Mouse (Mus musculus) kidney, adult 8-10 months (tissue): ENCODE data around the gene Stum.

Experiments used
- DNase-seq, 2 experiments: peaks; one replicate each; pipeline ENCODE4 v3.0.0; 2022

The Stum gene

GRCm38 (mm10) chr1:180492777-180493176 lies 9.5 kb upstream of the Stum start:
- DNase-seq: no peak

DNA sequence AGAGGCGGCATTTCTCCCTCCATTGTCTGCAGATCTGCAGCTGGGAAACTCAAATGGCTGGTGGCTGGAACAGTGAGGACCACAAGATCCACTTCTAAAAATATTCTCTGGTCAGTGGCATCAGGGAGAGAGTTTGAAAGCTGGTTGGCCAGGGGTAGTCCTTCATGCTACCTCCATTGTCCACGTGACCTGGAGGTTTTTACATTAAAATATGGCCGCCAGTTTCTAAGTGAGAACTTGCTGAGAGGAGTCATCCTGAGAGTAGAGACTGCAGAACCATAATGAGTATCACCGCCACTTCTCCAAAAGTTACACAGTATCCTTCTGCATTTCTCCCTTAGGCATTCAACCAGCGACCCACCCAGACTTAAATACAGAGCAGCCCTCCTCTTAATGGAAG lies 2.0 kb upstream of the Stum start:
- no peak for DNase-seq

GRCm38 (mm10) chr1:180482840-180483398 lies 385 bp downstream of the Stum start:
- DNase-seq: no peak

DNA sequence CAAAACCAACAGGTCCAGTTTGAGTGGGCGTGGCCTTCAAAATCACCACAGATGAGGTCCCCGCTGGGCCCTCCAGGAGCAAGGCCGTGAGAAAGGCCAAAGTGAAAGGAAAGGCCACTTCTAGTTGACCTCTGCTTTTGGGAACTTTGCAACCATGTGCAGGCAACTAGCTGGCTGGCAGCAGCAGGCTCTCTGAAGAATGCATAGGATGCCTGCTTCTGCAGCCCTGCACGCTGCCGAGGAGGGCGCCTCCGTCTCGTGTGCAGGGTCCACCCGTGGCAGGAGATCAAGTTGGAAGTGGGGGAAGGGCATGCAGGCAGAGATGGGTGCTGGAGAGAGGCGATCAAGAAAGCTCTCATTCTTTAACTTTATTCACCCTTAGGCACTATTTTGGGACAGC lies 1.3 kb downstream of the Stum start:
- DNase-seq: no peak

DNA sequence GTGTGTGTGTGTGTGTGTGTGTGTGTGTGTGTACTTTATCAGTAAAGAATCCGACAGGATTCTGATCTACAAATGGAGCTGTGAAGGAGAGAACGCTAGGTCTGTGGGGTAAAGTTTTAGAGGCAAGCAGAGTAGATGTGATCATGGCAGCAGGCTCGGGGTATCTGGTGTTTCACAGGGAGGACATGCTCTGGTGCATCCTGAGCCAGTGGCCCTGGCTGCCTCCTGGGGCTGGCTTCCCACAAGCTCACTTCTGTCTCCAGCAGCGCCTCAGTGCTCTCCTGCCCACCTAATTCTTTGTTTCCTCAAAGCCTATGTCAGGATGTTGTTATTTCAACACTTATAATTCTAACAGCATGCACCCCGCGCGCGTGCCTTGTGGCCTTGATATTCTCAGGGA lies 2.0 kb downstream of the Stum start:
- DNase-seq: no peak

- DNase-seq: no peak
Measured at GRCm38 (mm10) chr1:180480325-180480724, 3.0 kb downstream of the Stum start.

DNA sequence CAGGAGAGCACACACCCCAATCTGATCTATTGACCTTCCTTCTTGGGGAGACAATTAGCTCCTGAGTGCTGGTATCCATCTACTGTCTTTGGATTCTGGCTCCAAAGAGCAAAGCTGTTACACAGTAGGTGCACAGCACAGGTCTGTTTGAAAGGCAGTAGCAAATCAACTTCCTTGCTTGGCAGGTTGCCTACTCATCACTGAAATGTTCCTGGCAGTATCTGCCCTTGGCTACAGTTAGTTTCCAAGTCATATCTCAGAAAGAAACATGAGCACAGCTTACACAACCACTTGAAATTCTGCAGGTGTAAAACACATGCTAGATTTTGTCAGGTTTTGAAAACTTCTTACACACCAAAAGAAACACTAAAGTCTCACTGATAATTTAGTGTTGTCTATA lies 9.7 kb downstream of the Stum start:
- DNase-seq: no peak

GRCm38 (mm10) chr1:180468004-180468403 lies 15.3 kb downstream of the Stum start:
- no peak for DNase-seq

GRCm38 (mm10) chr1:180465620-180466019 lies 17.7 kb downstream of the Stum start:
- DNase-seq: no peak

DNA sequence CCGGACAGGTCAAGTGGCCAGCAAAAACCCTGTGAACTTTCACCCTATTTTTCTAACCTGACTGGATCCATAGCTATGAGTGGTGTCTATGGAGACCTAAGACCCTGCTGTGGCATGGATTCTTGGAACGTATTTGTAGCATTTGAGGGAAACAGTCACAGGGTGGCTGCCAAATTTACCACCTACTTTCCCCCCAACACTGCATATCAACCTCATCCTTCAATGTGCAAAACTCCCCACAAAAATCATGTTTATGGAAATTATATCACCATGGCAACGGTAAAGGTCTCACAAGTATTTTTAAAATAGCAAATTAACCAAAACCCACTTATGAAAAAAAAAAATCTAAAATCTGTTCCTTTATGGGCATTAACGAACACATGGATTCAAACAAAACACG lies 18.9 kb downstream of the Stum start:
- no peak for DNase-seq

- DNase-seq: no peak
Measured at GRCm38 (mm10) chr1:180462983-180463475, 20.3 kb downstream of the Stum start.

DNA sequence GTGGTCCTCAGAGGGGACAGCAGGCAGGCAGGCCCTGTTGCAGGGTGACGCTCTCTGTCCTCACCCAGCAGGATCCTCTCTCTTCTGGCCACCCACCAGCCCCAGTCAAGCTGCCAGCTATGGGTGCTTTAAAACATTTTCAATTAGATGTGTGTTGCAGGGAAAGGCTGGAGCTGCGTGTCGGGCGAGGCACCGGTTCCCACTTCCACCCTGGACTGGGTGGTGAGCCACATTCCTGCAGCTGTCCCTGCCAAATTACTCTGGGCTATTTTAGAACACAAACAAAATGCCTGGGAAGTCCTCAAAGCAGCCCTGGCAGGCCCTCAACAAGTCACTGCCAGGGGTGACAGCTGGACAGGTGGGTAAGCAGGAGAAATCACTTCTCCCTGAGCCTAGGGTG lies 20.9 kb downstream of the Stum start:
- no peak for DNase-seq

DNA sequence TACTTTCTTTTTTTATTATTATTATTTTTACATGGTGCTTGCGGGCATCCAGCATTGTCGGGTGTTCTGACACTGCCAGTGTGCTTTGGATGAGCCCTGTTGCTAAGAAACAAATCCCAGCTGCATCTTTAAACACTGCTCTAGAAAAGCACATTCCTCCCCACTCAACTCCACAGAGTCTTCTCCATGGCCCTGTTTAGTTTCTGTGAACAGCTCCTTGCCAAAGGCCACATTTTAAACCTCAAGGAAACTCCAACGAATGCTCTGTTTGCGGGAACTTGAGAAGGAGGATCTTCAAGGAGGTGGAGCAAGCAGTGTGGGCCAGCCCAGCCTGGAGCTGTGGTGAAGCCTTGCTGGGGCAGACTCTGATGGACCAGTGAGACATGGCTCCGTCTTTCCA lies 22.6 kb downstream of the Stum start:
- DNase-seq: no peak

- no peak for DNase-seq
Measured at GRCm38 (mm10) chr1:180458680-180459079, 24.6 kb downstream of the Stum start.

DNA sequence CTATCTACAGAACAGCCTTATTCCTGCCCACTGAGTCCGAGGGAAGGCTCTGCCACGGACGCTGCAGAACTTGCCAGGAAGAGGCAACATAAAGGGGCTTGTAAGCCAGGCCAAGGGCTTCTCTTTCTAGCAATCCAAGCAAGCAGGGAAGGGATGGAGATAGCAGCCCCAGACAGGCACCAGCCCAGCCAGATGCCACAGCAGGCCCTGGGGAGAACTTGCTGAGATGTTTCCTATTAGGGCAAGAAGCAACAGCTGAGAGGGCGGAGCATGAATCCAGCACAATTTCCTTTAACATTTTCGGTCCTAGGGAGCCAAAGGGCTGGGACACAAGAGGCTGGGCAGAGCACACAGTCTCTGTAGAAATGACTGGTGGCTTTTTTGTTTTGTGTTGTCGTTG lies 25.0 kb downstream of the Stum start:
- DNase-seq: peak in 1 of 2 experiments; percentile 8

DNA sequence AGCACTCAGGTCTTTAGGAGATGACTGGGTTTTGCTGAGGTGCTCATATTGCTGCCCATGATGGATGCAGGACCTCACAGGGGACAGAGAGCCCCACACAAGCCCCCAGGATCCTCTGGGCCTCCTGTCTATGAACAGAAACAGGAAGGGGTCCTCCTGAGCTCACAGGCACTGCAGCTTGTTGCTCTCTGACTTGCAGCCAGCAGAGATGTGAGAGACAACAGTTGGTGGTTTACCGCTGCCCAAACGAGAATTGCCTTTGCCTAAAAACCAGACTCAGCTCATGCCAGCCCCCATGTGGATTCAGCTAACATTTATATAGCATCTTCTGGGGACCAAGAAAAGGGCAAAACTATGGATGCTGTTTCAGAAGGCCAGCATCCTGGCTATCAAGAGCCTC lies 33.7 kb downstream of the Stum start:
- no peak for DNase-seq

DNA sequence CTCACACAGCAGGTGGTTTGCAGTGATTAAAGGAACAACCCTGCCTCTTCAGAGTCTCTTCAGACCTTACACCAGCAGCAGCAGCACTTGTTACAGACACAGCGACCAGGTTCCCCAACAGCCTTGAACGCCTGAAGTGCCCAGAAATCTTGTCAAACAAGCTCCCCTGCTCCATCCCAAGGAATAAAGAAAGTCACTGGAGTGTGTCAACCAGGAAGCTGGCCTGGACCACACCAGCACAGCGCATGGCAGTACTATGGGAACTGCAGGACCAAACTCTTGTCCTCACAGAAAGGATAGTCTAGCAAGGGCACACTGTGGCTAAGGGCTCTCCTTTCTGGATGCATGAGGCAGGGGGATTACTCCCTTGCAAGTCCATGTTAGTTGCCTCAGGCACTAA lies 38.9 kb downstream of the Stum start:
- no peak for DNase-seq

- DNase-seq: no peak
Measured at GRCm38 (mm10) chr1:180439496-180439895, 43.8 kb downstream of the Stum start.

DNA sequence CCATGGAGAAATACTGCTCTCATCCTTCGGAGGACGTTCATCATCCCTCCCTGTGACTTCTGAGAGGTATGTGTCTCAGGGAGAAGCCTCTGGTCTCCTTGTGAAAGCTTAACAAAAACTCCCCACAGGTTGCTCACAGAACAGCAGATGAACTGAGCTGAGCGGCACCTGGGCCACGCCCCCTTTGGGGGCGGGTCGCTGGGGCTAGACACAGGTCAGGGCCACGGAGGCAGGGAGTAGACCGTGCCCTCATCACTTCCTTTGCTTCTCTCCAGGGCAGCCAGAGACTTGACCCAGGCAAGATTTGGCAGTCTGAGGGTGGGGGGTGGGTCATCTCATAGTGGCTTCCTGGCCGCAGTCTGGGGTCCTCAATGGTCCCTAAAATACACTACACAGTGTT lies 48.4 kb downstream of the Stum start:
- no peak for DNase-seq

DNA sequence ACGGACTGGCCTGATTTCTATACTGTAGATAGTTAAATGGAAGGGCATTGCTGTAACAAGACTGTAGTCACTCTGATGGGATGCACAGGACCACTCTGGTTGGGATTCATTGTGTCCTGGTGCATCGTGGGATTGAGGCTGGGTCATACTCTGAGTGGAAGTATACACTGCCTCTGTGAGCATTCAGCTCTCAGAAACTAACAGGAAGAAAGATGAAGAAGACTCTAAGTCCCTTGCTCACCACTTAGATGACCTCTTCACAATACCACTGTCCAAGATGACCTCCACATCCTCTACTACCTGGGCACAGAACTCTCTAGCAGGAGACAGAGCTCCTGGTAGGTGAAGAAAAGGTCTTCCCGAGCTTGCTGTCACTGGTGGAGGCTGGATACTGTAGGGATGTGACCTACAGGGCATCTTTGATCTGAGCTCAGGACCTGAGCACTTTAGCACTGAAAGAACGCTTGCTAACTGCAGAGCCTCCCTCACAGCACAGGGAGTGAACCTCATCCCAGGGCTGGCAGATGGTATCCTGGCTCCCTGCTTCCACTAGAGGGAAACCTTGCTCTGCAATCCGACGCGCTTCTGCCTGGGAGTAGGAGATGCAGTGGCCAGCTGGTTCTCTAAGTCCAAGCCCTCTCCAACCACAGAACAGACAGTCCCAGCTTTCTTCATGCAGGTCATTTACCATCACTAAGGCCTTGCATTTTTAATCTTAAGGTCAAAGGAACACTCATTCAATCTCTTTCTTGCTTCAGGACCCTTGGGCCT lies 49.3 kb downstream of the Stum start:
- DNase-seq: peak; percentile 37 to 60

DNA sequence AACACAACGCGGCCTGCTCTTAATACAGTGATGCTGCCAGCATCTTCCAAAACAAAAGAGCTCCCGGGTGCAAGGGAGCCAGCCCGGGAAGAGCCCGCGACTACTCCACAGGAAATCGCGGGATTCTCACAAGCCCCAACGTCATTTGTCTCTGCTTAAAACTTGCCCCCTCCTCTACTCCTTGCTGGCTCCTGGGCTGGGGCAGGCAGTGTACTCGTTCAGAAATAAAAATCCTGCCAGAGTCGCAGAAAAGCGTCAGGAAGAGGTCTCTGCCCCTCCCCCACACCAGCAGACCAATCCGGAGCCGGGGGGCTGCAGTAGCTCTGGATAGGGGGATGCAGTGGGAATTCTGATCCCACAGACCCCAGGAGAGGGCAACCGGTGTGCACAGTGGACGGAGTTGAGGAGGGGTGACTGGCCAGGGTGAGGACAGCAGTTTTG lies 50.2 kb downstream of the Stum start:
- no peak for DNase-seq

DNA sequence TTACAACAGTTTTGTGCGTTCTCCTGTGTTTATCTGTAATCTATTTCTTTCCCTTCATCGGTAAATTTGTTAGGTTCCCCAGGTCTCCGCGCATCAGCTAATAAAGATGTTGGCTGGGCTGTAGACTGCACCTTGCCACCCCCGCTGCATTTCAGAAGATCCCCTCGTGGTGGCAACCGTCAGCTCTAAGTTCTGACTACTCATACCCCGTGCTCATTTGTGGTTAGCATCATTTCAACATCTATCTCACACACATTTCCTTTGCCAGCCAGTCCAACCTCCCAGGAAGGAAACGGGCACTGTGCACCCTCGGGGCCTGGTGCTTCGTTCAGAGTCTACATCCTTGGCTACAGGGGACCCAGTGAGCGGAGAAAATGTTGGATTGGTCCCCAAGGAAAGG lies 51.5 kb downstream of the Stum start:
- no peak for DNase-seq

DNA sequence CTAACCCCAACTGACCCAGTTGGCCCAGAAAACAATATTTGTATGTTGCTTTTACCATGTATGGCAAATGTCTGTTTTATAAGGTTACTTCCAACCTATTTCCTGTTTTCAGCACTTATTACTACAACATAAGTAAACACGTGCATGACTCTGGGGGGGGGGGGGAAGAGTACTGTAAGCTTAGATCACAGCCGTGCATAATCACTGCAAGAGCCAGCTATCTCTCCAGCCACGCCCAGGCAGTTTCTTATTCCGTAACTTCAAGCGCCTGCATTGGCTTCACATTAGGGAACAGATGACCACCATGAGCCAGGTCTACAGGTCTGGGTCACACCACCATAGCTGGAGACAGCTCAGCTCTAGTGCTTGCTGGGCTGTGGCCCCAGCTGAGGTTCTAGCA lies 53.5 kb downstream of the Stum start:
- DNase-seq: no peak

DNA sequence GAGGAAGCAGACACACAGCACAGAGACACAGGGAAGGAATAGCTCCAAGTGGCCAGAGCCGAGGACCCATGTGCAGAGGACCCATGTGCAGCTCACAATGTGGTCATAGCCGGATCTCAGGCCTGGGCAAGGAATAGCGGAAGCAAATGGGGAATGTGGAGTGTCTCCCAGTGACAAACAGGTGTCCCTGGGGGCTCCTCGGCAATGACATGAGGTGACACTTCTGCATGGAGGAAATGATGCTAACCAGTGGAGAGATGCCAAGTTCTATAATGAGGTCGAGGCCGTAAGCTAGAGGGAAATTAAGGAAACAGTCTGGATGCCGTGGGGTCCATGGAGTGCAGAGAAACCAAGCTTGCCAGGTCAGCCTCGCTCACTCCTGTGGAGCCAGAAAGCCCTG lies 54.4 kb downstream of the Stum start:
- no peak for DNase-seq
